Mouse (Mus musculus) olfactory bulb, adult 2 months (tissue): ENCODE data around the gene Def8. TPM values are rescaled to one million over a fixed set of nuclear protein-coding genes. Genes with fewer than 3 reads are reported as not detected.

ENCODE experiments used
- H3K27ac ChIP-seq: fragments of 200-500 bp; 2 replicates; pipeline ENCODE4 v1.5.1; 2012; ENCODE audit warnings: low read depth, low read length; ENCODE audit not compliant: insufficient read depth
- H3K4me1 ChIP-seq: fragments of 200-500 bp; 2 replicates; pipeline ENCODE4 v1.6.1; 2012; ENCODE audit warnings: low read length; ENCODE audit not compliant: control insufficient read depth, insufficient read depth
- H3K4me3 ChIP-seq: fragments of 200-500 bp; 2 replicates; pipeline ENCODE4 v1.5.1; 2012; ENCODE audit warnings: mild to moderate bottlenecking, low read depth, low read length, moderate library complexity; ENCODE audit not compliant: insufficient read depth
- CTCF ChIP-seq: fragments of 200-500 bp; IDR thresholded peaks from 2 replicates; pipeline ENCODE4 v1.5.1; 2012; ENCODE audit warnings: low read depth, mild to moderate bottlenecking, low read length, moderate library complexity; ENCODE audit not compliant: insufficient read depth
- POLR2A ChIP-seq: fragments of 200-500 bp; IDR thresholded peaks from 2 replicates; pipeline ENCODE4 v1.6.1; 2012; ENCODE audit warnings: mild to moderate bottlenecking, low read depth, low read length, moderate library complexity; ENCODE audit not compliant: insufficient read depth
- WGBS: fragments of 180-500 bp; shearing (Covaris S2); methylation state at CpG from one replicate; pipeline ENCODE4 v1.1.7; 2018; 5-methylcytosine and 5-hydroxymethylcytosine counted together
- polyA plus RNA-seq: library from polyadenylated mRNA; stranded (reverse); fragments of >200 nt; gene quantifications from 2 replicates; pipeline ENCODE4 v1.2.4, GENCODE M21; 2012; ENCODE audit warnings: low replicate concordance; ENCODE audit not compliant: missing spikeins, insufficient read depth, insufficient read length

The Def8 gene
- polyA plus RNA-seq, 1 experiment: not detected

DNA sequence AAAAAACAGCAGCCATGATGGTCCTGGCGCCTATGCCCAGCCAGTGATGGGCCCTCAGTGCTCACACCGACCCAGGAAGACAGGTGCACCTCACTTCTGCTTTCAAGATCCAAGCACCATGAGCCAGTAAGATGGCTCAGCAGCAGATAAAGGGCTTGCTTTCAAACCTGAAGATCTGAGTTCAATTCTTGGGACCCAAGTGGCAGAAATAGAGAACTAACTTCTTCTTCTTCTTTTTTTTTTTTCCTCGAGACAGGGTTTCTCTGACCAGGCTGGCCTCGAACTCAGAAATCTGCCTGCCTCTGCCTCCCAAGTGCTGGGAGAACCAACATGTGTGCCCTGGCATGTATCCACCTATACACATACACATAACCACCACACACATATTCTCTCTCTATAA, 3.6 kb upstream of the Def8 start:
- Histone ChIP-seq H3K27ac (no peak overlapping the region), H3K4me1 (peaks cover 31% of the 10 kb centered on the region), H3K4me3 (no peak overlapping the region)
- WGBS: 87% methylated on average over 4 of the region's 4 CpGs
- TF ChIP-seq CTCF (no peak), POLR2A (no peak)

DNA sequence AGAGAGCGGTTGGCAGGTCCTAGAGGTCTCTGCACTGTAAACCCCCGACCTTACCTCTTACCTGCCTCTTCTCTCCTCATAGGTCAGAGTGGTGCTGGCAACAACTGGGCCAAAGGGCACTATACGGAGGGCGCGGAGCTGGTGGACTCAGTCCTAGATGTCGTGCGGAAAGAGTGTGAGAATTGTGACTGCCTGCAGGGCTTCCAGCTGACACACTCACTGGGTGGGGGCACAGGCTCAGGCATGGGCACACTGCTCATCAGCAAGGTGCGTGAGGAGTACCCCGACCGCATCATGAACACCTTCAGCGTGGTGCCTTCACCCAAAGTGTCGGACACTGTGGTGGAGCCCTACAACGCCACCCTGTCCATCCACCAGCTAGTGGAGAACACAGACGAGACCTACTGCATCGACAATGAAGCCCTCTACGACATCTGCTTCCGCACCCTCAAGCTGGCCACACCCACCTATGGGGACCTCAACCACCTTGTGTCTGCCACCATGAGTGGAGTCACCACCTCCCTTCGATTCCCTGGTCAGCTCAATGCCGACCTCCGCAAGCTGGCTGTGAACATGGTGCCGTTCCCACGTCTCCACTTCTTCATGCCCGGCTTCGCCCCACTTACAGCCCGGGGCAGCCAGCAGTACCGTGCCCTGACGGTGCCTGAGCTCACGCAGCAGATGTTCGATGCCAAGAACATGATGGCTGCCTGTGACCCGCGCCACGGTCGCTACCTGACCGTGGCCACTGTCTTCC, 2.6 kb upstream of the Def8 start:
- Histone ChIP-seq H3K27ac (no peak overlapping the region), H3K4me1 (peaks cover 31% of the 10 kb centered on the region), H3K4me3 (no peak overlapping the region)
- TF ChIP-seq CTCF (no peak), POLR2A (no peak)
- WGBS: 89% methylated on average over 34 of the region's 34 CpGs

DNA sequence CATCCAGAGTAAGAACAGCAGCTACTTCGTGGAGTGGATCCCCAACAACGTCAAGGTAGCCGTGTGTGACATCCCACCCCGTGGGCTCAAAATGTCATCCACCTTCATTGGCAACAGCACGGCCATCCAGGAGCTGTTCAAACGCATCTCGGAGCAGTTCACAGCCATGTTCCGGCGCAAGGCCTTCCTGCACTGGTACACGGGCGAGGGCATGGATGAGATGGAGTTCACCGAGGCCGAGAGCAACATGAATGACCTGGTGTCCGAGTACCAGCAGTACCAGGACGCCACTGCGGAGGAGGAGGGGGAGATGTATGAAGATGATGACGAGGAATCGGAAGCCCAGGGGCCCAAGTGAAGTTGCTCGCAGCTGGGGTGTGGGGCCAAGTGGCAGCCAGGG, 2.0 kb upstream of the Def8 start:
- TF ChIP-seq CTCF: no peak
- TF ChIP-seq POLR2A: no peak
- 78% methylated on average over 19 of the region's 19 CpGs for WGBS
- H3K27ac ChIP-seq: no peak overlapping the region; the same call in 1 of the 2 replicates
- H3K4me3 ChIP-seq: no peak overlapping the region
- peaks cover 31% of the 10 kb centered on the region for H3K4me1 ChIP-seq

DNA sequence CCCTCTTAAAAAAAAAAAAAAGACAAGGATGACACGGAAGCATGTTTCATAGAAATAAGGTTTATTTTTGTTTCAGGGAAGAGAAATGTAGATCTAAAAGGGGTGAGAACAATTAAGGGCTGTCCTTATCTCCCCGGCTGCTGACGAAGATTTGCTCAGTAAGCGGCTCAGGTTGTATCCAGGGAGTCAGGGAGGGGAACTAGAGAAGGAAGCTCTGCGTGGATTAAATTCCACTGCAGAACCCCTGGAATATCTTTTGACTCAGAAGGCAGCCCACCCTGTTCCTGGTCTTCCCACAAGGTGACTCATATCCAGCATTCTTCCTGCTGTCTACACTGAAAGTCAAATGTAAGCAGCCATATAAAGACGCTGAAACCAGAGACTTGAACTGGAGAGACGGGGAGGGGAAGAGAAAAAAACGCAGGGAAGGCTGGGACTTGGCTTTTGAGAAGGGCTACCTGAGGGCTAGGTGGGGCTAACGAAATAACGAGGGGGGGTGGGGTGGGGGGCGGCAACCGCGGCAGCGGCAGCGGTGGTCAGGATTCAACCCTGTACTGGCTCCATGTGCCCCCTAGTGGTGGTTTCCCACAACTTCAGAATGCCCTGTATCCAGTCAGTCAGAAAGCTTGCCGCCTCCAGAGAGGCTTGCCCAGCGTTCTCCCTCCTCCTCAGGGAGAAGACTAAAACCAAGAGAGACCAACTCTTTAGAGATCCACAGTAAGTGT, 1.1 kb upstream of the Def8 start:
- peak; percentile 44; the same call in 1 of the 2 replicates for TF ChIP-seq CTCF
- TF ChIP-seq POLR2A: no peak
- H3K4me1 ChIP-seq: peaks cover 23% of the 10 kb centered on the region
- WGBS: 5% methylated on average over 17 of the region's 17 CpGs
- 0 out of 2 replicates have a peak overlapping the region, but pooled peaks have one; percentile 50 for H3K27ac ChIP-seq
- no peak overlapping the region for H3K4me3 ChIP-seq

DNA sequence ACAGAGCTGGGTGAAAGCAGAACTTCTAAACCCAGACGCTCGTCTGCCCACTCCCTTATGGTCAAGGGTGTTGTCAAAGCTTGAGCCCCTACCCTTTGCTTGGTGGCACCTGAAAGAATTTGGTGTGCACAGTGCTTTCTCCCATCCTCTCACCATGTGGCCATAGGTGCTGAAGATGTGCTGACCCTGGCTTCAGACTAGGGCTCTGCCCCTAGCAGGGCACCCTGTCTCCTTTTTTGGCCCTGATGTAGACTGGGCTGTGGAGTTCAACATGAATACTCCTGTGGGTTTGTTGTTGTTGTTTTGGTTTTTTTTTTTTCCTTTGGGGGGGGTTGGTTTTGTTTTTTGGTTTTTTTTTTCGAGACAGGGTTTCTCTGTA, 557 bp upstream of the Def8 start:
- 20% methylated on average over 3 of the region's 3 CpGs for WGBS
- peaks cover 20% of the 10 kb centered on the region for H3K4me1 ChIP-seq
- H3K27ac ChIP-seq: no peak overlapping the region
- H3K4me3 ChIP-seq: no peak overlapping the region
- TF ChIP-seq POLR2A (no peak), CTCF (no peak)

DNA sequence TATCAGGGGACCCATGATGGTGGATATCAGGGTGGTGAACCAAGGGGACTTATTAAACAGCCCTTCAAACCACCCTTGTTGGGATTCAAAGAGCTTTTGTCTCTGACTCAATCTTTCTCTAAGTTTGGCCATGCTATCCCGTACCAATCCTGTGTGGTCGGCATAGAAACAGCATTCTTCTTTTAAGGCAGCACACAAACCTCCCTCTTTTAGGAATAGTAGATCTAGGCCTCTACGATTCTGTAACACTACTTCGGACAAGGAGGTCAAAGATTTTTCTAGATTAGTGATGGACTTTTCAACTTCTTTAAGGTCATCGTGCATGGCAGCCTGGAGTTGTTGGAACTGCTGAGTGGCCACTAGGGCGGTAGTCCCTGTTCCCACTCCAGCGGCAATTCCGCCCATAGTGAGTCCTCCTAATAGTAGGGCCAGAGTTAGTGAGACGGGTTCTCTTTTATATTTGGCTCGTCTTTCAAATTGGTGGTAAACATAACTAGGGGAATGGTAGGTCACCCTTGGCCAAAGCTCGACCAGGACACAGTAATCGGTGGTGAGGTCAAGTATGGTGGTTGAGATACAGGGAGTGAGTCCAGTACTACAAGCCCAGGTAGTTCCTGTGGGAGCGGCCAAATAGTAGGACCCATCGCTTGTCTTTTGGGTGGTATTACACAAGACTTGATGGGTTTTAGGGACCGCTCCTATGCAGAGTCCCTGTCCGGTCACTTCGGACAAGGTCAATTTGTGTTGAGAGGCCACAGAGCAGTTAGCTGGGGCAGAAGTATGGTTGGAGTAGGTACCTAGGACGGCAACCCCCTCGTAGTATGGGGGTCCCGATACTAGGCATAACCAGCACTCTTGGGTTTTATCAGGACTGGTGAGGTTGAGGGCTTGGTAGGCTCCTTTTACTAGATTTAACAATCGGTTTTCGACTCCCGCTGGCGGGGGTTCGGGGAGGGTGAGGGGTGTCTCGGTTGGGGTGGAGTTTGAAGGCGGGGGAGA, 3.5 kb downstream of the Def8 start:
- H3K27ac ChIP-seq: no peak overlapping the region
- no peak overlapping the region for H3K4me3 ChIP-seq
- TF ChIP-seq POLR2A: no peak
- no peak for TF ChIP-seq CTCF
- WGBS: 96% methylated on average over 27 of the region's 27 CpGs
- peaks cover 4% of the 10 kb centered on the region for H3K4me1 ChIP-seq

DNA sequence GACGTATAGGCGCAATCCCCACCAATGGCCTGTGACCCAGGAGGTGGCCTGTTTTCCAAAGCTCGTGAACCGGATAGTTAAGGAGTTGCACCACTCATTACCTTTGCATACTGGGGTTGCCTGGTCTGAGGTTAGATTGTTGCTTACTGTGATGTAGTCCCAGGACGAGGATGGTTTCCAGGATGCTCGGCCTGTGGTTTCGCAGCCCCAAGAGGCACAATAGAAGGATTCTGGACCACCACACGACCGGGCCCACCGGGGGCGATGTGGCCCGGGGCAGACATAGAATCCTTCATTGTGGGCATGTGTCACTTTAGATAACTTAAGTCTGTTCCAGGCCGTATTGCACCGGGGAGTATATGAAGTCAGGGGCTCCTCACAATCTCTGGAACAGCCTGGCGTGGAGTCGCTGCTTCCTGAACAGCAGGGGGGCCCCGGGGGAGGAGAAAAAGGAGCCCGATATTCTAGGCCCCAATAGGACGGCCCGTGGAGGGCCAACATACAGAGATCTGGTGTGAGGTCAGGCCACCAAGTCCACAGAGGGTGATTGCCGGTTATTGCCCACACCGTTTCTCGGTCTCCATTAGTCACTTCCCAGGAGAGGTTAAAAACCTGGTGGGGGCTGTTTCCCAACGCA, 4.4 kb downstream of the Def8 start:
- WGBS: 98% methylated on average over 24 of the region's 24 CpGs
- H3K27ac ChIP-seq: no peak overlapping the region
- peaks cover 1% of the 10 kb centered on the region for H3K4me1 ChIP-seq
- no peak overlapping the region for H3K4me3 ChIP-seq
- TF ChIP-seq POLR2A (no peak), CTCF (no peak)

DNA sequence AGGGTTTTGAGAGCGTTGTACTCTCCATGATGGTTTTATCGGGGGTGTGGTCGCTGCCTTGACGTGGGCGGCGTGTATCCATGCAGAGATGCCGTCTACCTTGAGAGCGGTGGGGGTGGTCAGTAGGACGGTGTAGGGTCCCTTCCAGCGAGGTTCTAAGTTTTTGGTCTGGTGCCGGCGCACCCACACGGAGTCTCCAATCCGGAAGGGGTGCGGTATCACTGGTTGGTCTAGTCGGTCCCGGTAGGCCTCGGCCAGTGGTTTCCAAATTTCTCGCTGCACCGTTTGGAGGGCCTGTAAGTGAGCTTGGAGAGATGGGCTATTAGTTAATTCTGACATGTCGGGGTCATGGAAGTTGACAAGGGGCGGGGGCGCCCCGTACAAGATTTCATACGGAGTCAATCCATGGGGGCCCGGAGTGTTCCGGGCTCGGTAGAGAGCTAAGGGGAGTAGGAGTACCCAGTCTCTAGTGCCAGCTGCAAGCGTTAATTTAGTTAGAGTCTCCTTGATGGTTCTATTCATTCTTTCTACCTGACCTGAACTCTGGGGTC, 5.1 kb downstream of the Def8 start:
- 97% methylated on average over 29 of the region's 29 CpGs for WGBS
- TF ChIP-seq CTCF: no peak
- no peak for TF ChIP-seq POLR2A
- H3K27ac ChIP-seq: no peak overlapping the region
- H3K4me3 ChIP-seq: no peak overlapping the region
- H3K4me1 ChIP-seq: no peaks in the 10 kb centered on the region
